Mouse (Mus musculus): ENCODE measurements at regions not wholly inside any gene's neighbourhood (a gene's known extent, or its start where the extent isn't known, plus 50 kb on each side); places are given as distances from the start of the nearest gene placed in this dataset.

DNA sequence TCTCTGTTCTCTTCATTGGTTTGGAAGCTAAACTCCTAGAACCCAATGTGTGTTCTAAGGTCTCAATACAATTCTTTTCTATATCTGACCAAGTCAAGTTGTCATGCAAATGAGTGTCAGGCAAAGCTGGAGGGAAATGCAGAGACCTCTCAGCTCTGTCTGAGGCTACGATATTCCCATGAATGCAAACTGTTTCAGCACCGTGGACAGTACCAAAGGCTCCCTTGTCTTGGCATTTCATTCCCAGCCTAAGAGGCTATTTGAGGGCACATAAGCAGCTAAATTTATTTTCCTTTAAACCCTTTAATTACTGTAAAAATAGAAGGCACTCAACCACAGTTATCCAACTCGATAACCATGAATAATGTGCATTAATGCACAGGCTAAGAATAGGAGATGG, 1633.5 kb upstream of the Gm6569 start:
- H3K27ac ChIP-seq (ENCODE audit: low read depth, low read length) = no peak overlapping the region
- H3K9me3 ChIP-seq (ENCODE audit: control insufficient read depth, low read length) = no peaks in the 10 kb centered on the region
- no peaks in the 10 kb centered on the region for H3K36me3 ChIP-seq (ENCODE audit: control insufficient read depth, insufficient read depth, low read length)
- no peak for ATAC-seq (ENCODE audit: low FRiP score)
- WGBS = 38% methylated on average over 3 of the region's 3 CpGs
- H3K4me3 ChIP-seq (ENCODE audit: low read depth, low read length) = no peak overlapping the region
- H3K4me2 ChIP-seq (replicated peaks; ENCODE audit: low read depth, low read length) = no peak overlapping the region
- H3K27me3 ChIP-seq (ENCODE audit: control insufficient read depth, insufficient read depth, low read length) = no peaks in the 10 kb centered on the region
- H3K9ac ChIP-seq (ENCODE audit: low read depth, low read length) = no peak overlapping the region
- H3K4me1 ChIP-seq (replicated peaks; ENCODE audit: control insufficient read depth, insufficient read depth, low read length) = no peaks in the 10 kb centered on the region
- peak; percentile 66 for DNase-seq (ENCODE audit: low spot score)

DNA sequence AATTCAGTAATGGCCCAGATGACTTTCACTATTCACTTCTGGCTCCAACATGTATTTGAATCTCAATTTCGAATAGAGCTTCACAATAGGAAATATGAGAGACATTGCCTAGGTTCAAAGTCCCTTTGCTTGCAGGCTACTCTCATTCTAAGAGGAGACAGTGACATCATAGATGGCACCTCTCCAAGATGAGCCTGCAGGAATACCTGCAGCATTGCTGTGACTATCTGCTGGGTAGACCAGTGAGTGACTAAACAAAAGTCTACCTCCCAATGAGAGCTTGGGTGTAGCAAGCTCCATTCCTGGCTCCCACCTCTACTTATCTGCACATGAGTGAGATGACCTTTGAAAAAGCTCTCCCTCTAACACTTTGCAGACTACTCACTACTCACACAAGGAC, 1632.6 kb upstream of the Gm6569 start:
- Histone ChIP-seq H3K9ac (ENCODE audit: low read depth, low read length) (no peak overlapping the region), H3K27me3 (ENCODE audit: control insufficient read depth, insufficient read depth, low read length) (no peaks in the 10 kb centered on the region), H3K27ac (ENCODE audit: low read depth, low read length) (no peak overlapping the region), H3K36me3 (ENCODE audit: control insufficient read depth, insufficient read depth, low read length) (no peaks in the 10 kb centered on the region), H3K4me2 (replicated peaks; ENCODE audit: low read depth, low read length) (no peak overlapping the region), H3K4me3 (ENCODE audit: low read depth, low read length) (no peak overlapping the region), H3K4me1 (replicated peaks; ENCODE audit: control insufficient read depth, insufficient read depth, low read length) (no peaks in the 10 kb centered on the region), H3K9me3 (ENCODE audit: control insufficient read depth, low read length) (no peaks in the 10 kb centered on the region)
- 57% methylated on average over 1 of the region's 1 CpGs for WGBS
- DNase-seq (ENCODE audit: low spot score) (no peak), ATAC-seq (ENCODE audit: low FRiP score) (no peak)

DNA sequence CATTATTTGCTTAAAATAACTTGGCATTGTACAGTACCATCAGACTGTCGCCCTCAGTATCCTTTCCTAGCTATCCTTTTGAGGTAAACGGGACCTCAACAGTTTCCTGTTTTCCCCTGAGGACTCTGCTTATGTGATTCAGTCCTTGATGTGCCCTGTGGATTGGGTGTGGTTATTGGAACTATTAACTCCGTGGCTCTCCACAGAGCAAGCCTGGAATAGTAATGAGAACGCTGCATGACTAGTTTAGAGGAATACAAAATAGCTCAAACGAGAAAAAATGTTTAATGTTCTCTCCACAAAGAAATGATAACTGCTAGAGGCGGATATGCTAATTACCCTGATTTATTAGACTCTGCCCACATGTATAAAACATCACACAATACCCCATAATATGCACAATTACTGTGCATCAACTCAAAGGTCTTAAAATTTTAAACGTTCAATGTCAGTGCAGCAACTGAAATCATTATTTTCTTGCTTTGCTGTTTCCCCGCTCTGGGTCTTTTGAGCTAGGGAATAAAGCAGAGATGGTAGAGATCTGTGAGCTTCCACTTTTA, 1629.0 kb upstream of the Gm6569 start:
- H3K4me1 ChIP-seq (replicated peaks; ENCODE audit: control insufficient read depth, insufficient read depth, low read length) = no peaks in the 10 kb centered on the region
- no peaks in the 10 kb centered on the region for H3K36me3 ChIP-seq (ENCODE audit: control insufficient read depth, insufficient read depth, low read length)
- WGBS = 74% methylated on average over 8 of the region's 8 CpGs
- H3K9me3 ChIP-seq (ENCODE audit: control insufficient read depth, low read length) = no peaks in the 10 kb centered on the region
- no peak overlapping the region for H3K27ac ChIP-seq (ENCODE audit: low read depth, low read length)
- H3K4me2 ChIP-seq (replicated peaks; ENCODE audit: low read depth, low read length) = no peak overlapping the region
- ATAC-seq (ENCODE audit: low FRiP score) = no peak
- H3K27me3 ChIP-seq (ENCODE audit: control insufficient read depth, insufficient read depth, low read length) = no peaks in the 10 kb centered on the region
- no peak overlapping the region for H3K9ac ChIP-seq (ENCODE audit: low read depth, low read length)
- H3K4me3 ChIP-seq (ENCODE audit: low read depth, low read length) = no peak overlapping the region
- no peak for DNase-seq (ENCODE audit: low spot score)

DNA sequence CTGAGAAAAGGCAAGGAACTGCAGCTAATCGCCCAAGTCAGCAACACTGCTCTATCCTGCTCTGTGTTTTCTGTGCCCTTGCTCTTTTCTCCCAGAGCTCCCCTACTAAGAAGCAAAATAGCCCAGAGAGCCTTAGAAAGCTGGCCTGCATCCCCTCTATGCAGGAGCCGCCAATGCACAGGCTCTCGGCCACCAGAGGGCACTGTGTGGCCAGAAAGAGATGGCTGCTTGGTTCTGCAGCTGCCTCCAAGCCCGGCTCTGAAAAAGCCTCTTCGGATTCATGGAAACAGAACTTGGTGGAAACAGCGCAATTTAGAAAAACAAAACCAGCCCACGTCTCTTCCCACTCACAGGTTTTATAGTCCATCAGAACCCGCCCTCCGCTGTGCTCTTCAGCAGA, 1628.4 kb upstream of the Gm6569 start:
- Histone ChIP-seq H3K27ac (ENCODE audit: low read depth, low read length) (no peak overlapping the region), H3K9ac (ENCODE audit: low read depth, low read length) (no peak overlapping the region), H3K36me3 (ENCODE audit: control insufficient read depth, insufficient read depth, low read length) (no peaks in the 10 kb centered on the region), H3K4me3 (ENCODE audit: low read depth, low read length) (no peak overlapping the region), H3K4me2 (replicated peaks; ENCODE audit: low read depth, low read length) (no peak overlapping the region), H3K27me3 (ENCODE audit: control insufficient read depth, insufficient read depth, low read length) (no peaks in the 10 kb centered on the region), H3K4me1 (replicated peaks; ENCODE audit: control insufficient read depth, insufficient read depth, low read length) (no peaks in the 10 kb centered on the region), H3K9me3 (ENCODE audit: control insufficient read depth, low read length) (no peaks in the 10 kb centered on the region)
- ATAC-seq (ENCODE audit: low FRiP score) (peak; percentile 78), DNase-seq (ENCODE audit: low spot score) (peak; percentile 89)
- WGBS = 13% methylated on average over 9 of the region's 9 CpGs

DNA sequence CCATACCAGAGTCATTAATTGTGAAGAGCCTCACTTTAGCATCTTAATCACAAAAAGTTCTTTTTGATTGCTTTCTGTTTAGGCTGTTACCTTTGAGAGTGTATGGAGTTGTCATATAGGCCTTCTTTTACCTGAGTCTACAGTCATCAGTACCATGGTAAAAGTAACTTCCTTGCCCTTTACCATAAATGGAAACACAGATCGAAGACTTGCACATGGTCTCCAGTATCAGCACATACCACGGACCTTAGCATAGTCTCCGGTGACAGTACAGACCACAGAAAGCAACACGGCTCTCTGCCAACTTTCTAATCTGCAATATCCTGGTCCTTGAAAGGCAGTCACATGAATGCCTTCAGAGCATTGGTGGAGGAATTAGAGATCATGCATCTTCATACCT, 1626.8 kb upstream of the Gm6569 start:
- Histone ChIP-seq H3K4me3 (ENCODE audit: low read depth, low read length) (no peak overlapping the region), H3K4me1 (replicated peaks; ENCODE audit: control insufficient read depth, insufficient read depth, low read length) (no peaks in the 10 kb centered on the region), H3K4me2 (replicated peaks; ENCODE audit: low read depth, low read length) (no peak overlapping the region), H3K27me3 (ENCODE audit: control insufficient read depth, insufficient read depth, low read length) (no peaks in the 10 kb centered on the region), H3K9me3 (ENCODE audit: control insufficient read depth, low read length) (no peaks in the 10 kb centered on the region), H3K27ac (ENCODE audit: low read depth, low read length) (no peak overlapping the region), H3K9ac (ENCODE audit: low read depth, low read length) (no peak overlapping the region), H3K36me3 (ENCODE audit: control insufficient read depth, insufficient read depth, low read length) (no peaks in the 10 kb centered on the region)
- whole genome bisulfite sequencing = 88% methylated on average over 4 of the region's 4 CpGs
- DNase-seq (ENCODE audit: low spot score) = no peak
- ATAC-seq (ENCODE audit: low FRiP score) = no peak

DNA sequence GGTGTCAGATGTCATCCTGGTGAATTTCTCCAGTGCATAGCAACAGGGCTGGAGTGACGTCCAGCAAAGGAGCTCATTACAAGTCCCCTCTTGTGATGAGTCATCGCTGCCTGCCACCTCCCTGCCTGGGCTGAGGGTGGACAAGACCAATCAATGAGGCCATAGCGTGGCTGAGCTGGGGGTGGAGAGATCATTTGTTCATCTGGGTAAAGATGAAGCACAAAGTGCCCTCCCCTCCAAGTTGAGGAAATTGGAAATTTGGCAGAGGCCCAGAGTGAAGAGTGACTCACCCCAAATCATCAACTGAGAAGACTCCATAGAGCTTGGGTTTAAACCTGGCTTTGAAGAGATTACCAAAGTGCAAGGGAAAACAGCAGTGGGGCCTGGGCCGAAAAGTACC, 1626.3 kb upstream of the Gm6569 start:
- no peaks in the 10 kb centered on the region for H3K4me1 ChIP-seq (replicated peaks; ENCODE audit: control insufficient read depth, insufficient read depth, low read length)
- WGBS = 70% methylated on average over 4 of the region's 4 CpGs
- H3K4me3 ChIP-seq (ENCODE audit: low read depth, low read length) = no peak overlapping the region
- DNase-seq (ENCODE audit: low spot score) (no peak), ATAC-seq (ENCODE audit: low FRiP score) (no peak)
- H3K36me3 ChIP-seq (ENCODE audit: control insufficient read depth, insufficient read depth, low read length) = no peaks in the 10 kb centered on the region
- H3K4me2 ChIP-seq (replicated peaks; ENCODE audit: low read depth, low read length) = no peak overlapping the region
- no peak overlapping the region for H3K9ac ChIP-seq (ENCODE audit: low read depth, low read length)
- H3K9me3 ChIP-seq (ENCODE audit: control insufficient read depth, low read length) = no peaks in the 10 kb centered on the region
- no peaks in the 10 kb centered on the region for H3K27me3 ChIP-seq (ENCODE audit: control insufficient read depth, insufficient read depth, low read length)
- no peak overlapping the region for H3K27ac ChIP-seq (ENCODE audit: low read depth, low read length)

DNA sequence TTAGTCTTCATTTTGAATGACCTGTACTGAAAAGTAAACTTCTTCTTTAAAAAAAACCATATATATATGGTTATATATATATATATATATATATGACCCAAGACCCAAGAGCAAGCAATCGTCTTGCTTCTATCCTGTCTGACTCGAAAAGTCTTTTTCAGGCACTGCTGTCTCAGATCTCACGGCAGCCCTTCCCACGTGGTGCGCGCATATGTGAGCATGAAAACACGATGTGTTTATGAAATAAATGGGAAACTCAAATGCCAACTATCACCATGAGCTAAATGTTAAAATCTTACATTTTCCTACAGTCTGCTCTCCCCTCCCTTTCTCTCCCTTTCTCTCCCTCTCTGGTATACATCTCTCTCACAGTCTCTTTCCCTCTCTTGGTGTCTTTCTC, 1625.4 kb upstream of the Gm6569 start:
- Histone ChIP-seq H3K4me3 (ENCODE audit: low read depth, low read length) (no peak overlapping the region), H3K9me3 (ENCODE audit: control insufficient read depth, low read length) (no peaks in the 10 kb centered on the region), H3K9ac (ENCODE audit: low read depth, low read length) (no peak overlapping the region), H3K27ac (ENCODE audit: low read depth, low read length) (no peak overlapping the region), H3K36me3 (ENCODE audit: control insufficient read depth, insufficient read depth, low read length) (no peaks in the 10 kb centered on the region), H3K4me1 (replicated peaks; ENCODE audit: control insufficient read depth, insufficient read depth, low read length) (no peaks in the 10 kb centered on the region), H3K4me2 (replicated peaks; ENCODE audit: low read depth, low read length) (no peak overlapping the region), H3K27me3 (ENCODE audit: control insufficient read depth, insufficient read depth, low read length) (no peaks in the 10 kb centered on the region)
- no peak for DNase-seq (ENCODE audit: low spot score)
- ATAC-seq (ENCODE audit: low FRiP score) = no peak
- 95% methylated on average over 7 of the region's 7 CpGs for WGBS

DNA sequence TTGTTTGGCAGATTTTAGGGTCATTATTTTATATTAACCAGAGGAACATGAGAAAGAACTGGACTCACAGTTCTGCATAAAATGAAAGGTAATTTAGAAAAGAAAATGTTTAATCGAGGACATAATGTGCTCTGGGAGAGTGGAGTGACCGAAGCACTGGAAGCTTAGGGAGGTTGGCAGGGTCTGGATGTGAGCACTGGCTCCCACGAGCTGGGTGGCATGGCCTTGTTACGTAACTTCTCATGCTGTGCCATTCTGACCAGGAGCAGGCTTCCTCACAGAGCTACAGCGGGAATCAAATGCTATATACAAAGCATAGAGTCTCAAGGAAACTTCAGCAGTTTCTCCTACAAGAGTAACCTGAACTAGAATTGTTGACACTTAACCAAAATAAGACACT, 1616.6 kb upstream of the Gm6569 start:
- Histone ChIP-seq H3K4me3 (ENCODE audit: low read depth, low read length) (no peak overlapping the region), H3K27ac (ENCODE audit: low read depth, low read length) (no peak overlapping the region), H3K36me3 (ENCODE audit: control insufficient read depth, insufficient read depth, low read length) (no peaks in the 10 kb centered on the region), H3K27me3 (ENCODE audit: control insufficient read depth, insufficient read depth, low read length) (no peaks in the 10 kb centered on the region), H3K4me1 (replicated peaks; ENCODE audit: control insufficient read depth, insufficient read depth, low read length) (no peaks in the 10 kb centered on the region), H3K9ac (ENCODE audit: low read depth, low read length) (no peak overlapping the region), H3K4me2 (replicated peaks; ENCODE audit: low read depth, low read length) (no peak overlapping the region), H3K9me3 (ENCODE audit: control insufficient read depth, low read length) (no peaks in the 10 kb centered on the region)
- DNase-seq (ENCODE audit: low spot score) = no peak
- ATAC-seq (ENCODE audit: low FRiP score) = no peak
- WGBS = 82% methylated on average over 5 of the region's 5 CpGs

DNA sequence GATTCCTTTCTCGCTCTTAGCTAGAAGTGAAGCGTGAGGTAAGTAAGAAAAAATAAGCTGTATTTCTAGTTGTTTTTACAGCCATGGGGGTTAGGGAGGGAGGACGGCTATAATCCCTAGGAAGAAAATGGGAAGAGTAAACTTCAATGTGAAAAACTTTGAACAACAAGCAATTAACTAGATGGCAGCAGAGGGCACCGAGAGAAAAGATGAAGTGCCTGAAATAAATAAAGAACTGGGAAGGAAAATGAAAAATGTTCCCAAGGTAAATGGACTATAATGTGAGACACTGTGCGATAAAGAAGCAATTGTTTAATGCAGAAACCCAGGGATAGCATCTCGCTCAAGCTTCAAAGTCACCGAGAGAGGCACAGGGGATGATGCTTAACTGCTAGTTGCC, 1614.4 kb upstream of the Gm6569 start:
- H3K36me3 ChIP-seq (ENCODE audit: control insufficient read depth, insufficient read depth, low read length) = no peaks in the 10 kb centered on the region
- DNase-seq (ENCODE audit: low spot score) (no peak), ATAC-seq (ENCODE audit: low FRiP score) (no peak)
- no peak overlapping the region for H3K4me2 ChIP-seq (replicated peaks; ENCODE audit: low read depth, low read length)
- H3K4me3 ChIP-seq (ENCODE audit: low read depth, low read length) = no peak overlapping the region
- H3K4me1 ChIP-seq (replicated peaks; ENCODE audit: control insufficient read depth, insufficient read depth, low read length) = no peaks in the 10 kb centered on the region
- H3K9ac ChIP-seq (ENCODE audit: low read depth, low read length) = no peak overlapping the region
- H3K9me3 ChIP-seq (ENCODE audit: control insufficient read depth, low read length) = no peaks in the 10 kb centered on the region
- no peaks in the 10 kb centered on the region for H3K27me3 ChIP-seq (ENCODE audit: control insufficient read depth, insufficient read depth, low read length)
- WGBS = 87% methylated on average over 7 of the region's 7 CpGs
- no peak overlapping the region for H3K27ac ChIP-seq (ENCODE audit: low read depth, low read length)
